8 mouse cellular contexts compared by ENCODE assay signal in the genomic region with DNA sequence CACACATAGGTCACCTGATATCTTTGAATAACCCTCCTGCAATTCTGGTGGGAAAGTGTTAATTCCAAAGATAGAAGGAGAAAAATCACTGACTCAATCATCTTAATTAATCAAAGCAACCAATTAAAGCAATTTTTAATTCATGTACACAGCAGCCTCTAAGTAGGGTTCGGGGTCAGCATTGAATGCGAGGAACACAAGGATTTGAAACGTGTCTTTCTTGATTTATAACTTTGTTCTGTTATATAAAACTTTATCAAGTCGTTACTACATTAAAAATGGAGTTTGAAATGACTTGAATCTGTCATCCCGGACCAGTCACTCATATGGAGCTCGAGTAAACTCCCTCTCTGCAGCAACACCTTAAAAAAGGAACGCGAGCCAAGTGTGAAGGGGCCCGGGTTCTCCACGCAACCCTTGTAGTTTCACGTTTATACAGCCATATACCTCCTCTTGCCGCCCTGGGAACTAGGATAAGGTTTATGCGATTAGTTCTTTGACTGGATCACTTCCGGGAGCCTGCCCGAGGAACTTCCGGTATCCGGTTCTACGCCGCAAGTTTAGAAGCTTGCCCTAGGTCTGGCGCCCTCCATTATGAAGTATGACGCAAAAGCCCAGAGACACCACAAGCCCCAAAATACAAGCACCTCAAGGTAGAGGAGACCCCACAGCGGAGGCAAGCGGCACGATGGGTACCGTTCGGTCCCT. TPM values are rescaled to one million over a fixed set of nuclear protein-coding genes. Genes with fewer than 3 reads are reported as not detected.
A peak's percentile ranks its signal among the peaks of the same experiment; 100 is the strongest.
DNase-seq lines count a peak whose midpoint lies in the region; ATAC-seq and TF ChIP-seq lines count a peak whose summit lies in the region.

No protein-coding gene starts in this region.

- H3K4me1 ChIP-seq in hindbrain, embryonic 12.5 days, result peaks cover 7% of the 10 kb centered on the region
- H3K4me1 ChIP-seq in small intestine, adult 2 months (ENCODE audit: control insufficient read depth, insufficient read depth, insufficient read length, low read length), result peaks cover 12% of the 10 kb centered on the region; the same call in 1 of the 2 replicates

- no peaks in the 10 kb centered on the region for H3K36me3 ChIP-seq in hindbrain, embryonic 12.5 days
- no peaks in the 10 kb centered on the region for H3K36me3 ChIP-seq in small intestine, adult 2 months (ENCODE audit: control insufficient read depth, insufficient read depth, low read length)

- H3K9ac ChIP-seq in hindbrain, embryonic 12.5 days, result peak overlapping the region; percentile 74

- POLR2A ChIA-PET in Patski (lab: Charles Lee), result interaction anchor here (0.7 to 1.6 kb wide), 3 partner anchors 15 to 40 kb away, joined by 4 read pairs; no protein-coding TSS in a partner anchor

- peak; percentile 70 for ATAC-seq in Patski
- ATAC-seq in erythroid progenitor cell, adult 5-6 weeks (replicated peaks; ENCODE audit: low FRiP score, poor library complexity, severe bottlenecking), result peak; percentile 87
- peak; percentile 92 for ATAC-seq in hindbrain, embryonic 12.5 days (ENCODE audit: low FRiP score)
- ATAC-seq in megakaryocyte, adult 5-6 weeks (ENCODE audit: poor library complexity, severe bottlenecking), result peak; percentile 58

- CTCF ChIA-PET in Patski (lab: Charles Lee), result interaction anchor here (1.0 to 1.5 kb wide), 4 partner anchors 13 to 40 kb away, joined by 3 read pairs; no protein-coding TSS in a partner anchor

- in situ Hi-C loops in Patski (cut with MboI; ENCODE audit: low pct_unique_long_range_greater_than_20kb), result no loop called here

- H3K4me2 ChIP-seq in hindbrain, embryonic 12.5 days (replicated peaks), result peak overlapping the region; percentile 62

- no peak for TF ChIP-seq POLR2A in small intestine, adult 2 months (IDR thresholded peaks at IDR 0.05; ENCODE audit: low read depth, low read length)

- peak overlapping the region; percentile 96 for H3K27ac ChIP-seq in hindbrain, embryonic 12.5 days
- H3K27ac ChIP-seq in small intestine, adult 2 months (ENCODE audit: insufficient read depth, low read depth, low read length), result peak overlapping the region; percentile 99

- DNase-seq in cerebellum, postnatal 10 days, result peak; percentile 90 to 91
- no peak for DNase-seq in cerebellum, adult 8-10 months
- DNase-seq in Patski (ENCODE audit: low read depth, low spot score), result peak; percentile 60
- DNase-seq in left cerebral cortex, adult 9 months (ENCODE audit: low spot score in 2 of 2), result peak; percentile 86 to 94

- no peaks in the 10 kb centered on the region for H3K27me3 ChIP-seq in Patski
- H3K27me3 ChIP-seq in hindbrain, embryonic 12.5 days, result no peaks in the 10 kb centered on the region
- no peaks in the 10 kb centered on the region for H3K27me3 ChIP-seq in small intestine, adult 2 months (ENCODE audit: control insufficient read depth, insufficient read depth, low read length)

- H3K4me3 ChIP-seq in hindbrain, embryonic 12.5 days, result peak overlapping the region; percentile 39
- H3K4me3 ChIP-seq in small intestine, adult 2 months (ENCODE audit: low read depth, low read length), result peak overlapping the region; percentile 72

- TF ChIP-seq CTCF in Patski (IDR thresholded peaks at IDR 0.05), result no peak
- TF ChIP-seq CTCF in small intestine, adult 2 months (IDR thresholded peaks at IDR 0.05; ENCODE audit: extremely low read depth, insufficient read length, insufficient replicate concordance, low read depth, low read length), result no peak

- 11% methylated on average over 26 of the region's 26 CpGs for WGBS in hindbrain, embryonic 12.5 days
- 7% methylated on average over 26 of the region's 26 CpGs for WGBS in small intestine, adult 2 months

- H3K9me3 ChIP-seq in hindbrain, embryonic 12.5 days (replicated peaks), result no peaks in the 10 kb centered on the region

RNA-seq across cellular contexts. Expression of gene Zfp239, which starts 17.0 kb away (rescaled TPM):
- polyA plus RNA-seq in Patski (2021), result 14.3 TPM
- 1.4 TPM in 1 of 2 replicates, not detected in the other for total RNA-seq in erythroid progenitor cell, adult 5-6 weeks (2015; ENCODE audit: low replicate concordance)
- total RNA-seq in erythroid progenitor cell, adult 5-6 weeks (2017; ENCODE audit: low replicate concordance), result 1.0 and 1.1 TPM in 2 replicates
- polyA plus RNA-seq in hindbrain, embryonic 12.5 days (2016; fragmentation: Nextera tagmentation; extraction: Ambion mirVana), result 12.2 and 14.9 TPM in 2 replicates
- 0.40 and 0.43 TPM in 2 replicates for total RNA-seq in megakaryocyte, adult 5-6 weeks (2015)
- total RNA-seq in megakaryocyte, adult 5-6 weeks (2017), result not detected in 2 replicates
- polyA plus RNA-seq in small intestine, adult 2 months (2012; rRNA removed), result 2.5 and 5.1 TPM in 2 replicates

RNA-seq across cellular contexts. Expression of gene Hnrnpf, which starts 21.3 kb away (rescaled TPM):
- polyA plus RNA-seq in Patski (2021), result 521 TPM
- total RNA-seq in erythroid progenitor cell, adult 5-6 weeks (2015; ENCODE audit: low replicate concordance), result 403 and 407 TPM in 2 replicates
- 524 and 658 TPM in 2 replicates for total RNA-seq in erythroid progenitor cell, adult 5-6 weeks (2017; ENCODE audit: low replicate concordance)
- 474 and 480 TPM in 2 replicates for polyA plus RNA-seq in hindbrain, embryonic 12.5 days (2016; fragmentation: Nextera tagmentation; extraction: Ambion mirVana)
- 648 and 668 TPM in 2 replicates for total RNA-seq in megakaryocyte, adult 5-6 weeks (2015)
- 1,188 and 1,238 TPM in 2 replicates for total RNA-seq in megakaryocyte, adult 5-6 weeks (2017)
- 49.1 and 102 TPM in 2 replicates for polyA plus RNA-seq in small intestine, adult 2 months (2012; rRNA removed)

RNA-seq across cellular contexts. Expression of gene Zfp637, which starts 37.9 kb away (rescaled TPM):
- 60.3 TPM for polyA plus RNA-seq in Patski (2021)
- total RNA-seq in erythroid progenitor cell, adult 5-6 weeks (2015; ENCODE audit: low replicate concordance), result 9.4 and 13.4 TPM in 2 replicates
- total RNA-seq in erythroid progenitor cell, adult 5-6 weeks (2017; ENCODE audit: low replicate concordance), result 3.5 TPM in 1 of 2 replicates, not detected in the other
- 133 and 140 TPM in 2 replicates for polyA plus RNA-seq in hindbrain, embryonic 12.5 days (2016; fragmentation: Nextera tagmentation; extraction: Ambion mirVana)
- 15.5 and 17.3 TPM in 2 replicates for total RNA-seq in megakaryocyte, adult 5-6 weeks (2015)
- 13.4 and 14.1 TPM in 2 replicates for total RNA-seq in megakaryocyte, adult 5-6 weeks (2017)
- polyA plus RNA-seq in small intestine, adult 2 months (2012; rRNA removed), result 8.0 and 15.9 TPM in 2 replicates

RNA-seq across cellular contexts. Expression of gene Fxyd4, which starts 58.6 kb away (rescaled TPM):
- polyA plus RNA-seq in Patski (2021), result 0.28 TPM
- not detected in 2 replicates for total RNA-seq in erythroid progenitor cell, adult 5-6 weeks (2015; ENCODE audit: low replicate concordance)
- not detected in 2 replicates for total RNA-seq in erythroid progenitor cell, adult 5-6 weeks (2017; ENCODE audit: low replicate concordance)
- 1.9 and 3.1 TPM in 2 replicates for polyA plus RNA-seq in hindbrain, embryonic 12.5 days (2016; fragmentation: Nextera tagmentation; extraction: Ambion mirVana)
- total RNA-seq in megakaryocyte, adult 5-6 weeks (2015), result not detected in 2 replicates
- total RNA-seq in megakaryocyte, adult 5-6 weeks (2017), result not detected in 2 replicates
- not detected in 2 replicates for polyA plus RNA-seq in small intestine, adult 2 months (2012; rRNA removed)
